In the genomic region with DNA sequence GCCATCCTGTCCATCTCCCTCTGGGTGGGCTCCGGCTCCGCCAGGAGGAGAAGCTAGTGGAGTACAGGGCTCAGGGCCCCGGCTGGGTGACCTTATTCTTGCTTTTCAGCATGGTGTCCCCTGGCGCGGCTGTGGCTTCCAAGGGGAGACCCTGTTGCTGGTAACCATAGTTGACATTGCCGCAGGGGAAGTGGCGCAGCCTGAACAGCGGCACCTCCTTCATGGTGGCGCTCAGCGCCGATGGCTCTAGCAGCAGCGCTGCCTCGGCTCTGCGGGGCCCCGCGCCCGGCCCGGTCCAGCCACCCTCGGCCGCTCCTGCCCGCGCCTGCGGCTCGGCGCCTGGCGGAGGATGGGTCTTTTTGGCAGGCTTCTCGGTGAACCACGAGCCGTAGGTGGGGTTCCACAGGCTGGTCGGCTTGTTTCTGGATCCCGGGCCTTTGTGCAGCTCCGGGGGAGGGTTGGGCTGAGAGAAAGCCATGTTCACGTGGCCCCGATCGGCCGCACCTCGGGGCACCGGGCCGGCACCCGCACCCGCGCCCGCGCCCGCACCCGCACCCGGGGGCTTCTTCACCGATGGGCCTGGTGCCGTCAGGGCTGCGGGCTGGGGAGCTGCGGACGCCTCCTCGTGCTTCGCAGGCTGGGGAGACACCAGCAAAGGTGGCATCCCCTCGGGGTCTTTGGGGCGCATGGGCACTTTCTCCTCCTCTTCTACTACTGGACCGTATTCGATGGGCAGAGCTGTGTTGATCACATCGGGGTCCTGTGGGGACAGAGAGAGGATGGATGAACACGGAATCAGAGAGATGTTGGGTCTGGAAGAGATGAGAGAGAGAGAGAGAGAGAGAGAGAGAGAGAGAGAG, we compare ENCODE assay signal across 8 mouse cellular contexts.
A peak's percentile ranks its signal among the peaks of the same experiment; 100 is the strongest.
DNase-seq lines count a peak whose midpoint lies in the region; ATAC-seq and TF ChIP-seq lines count a peak whose summit lies in the region.

No protein-coding gene starts in this region.

- peak; percentile 25 for DNase-seq in thymus, postnatal 4 days
- DNase-seq in thymus, adult 18-20 months = no peak
- DNase-seq in hindbrain, embryonic 14.5 days (ENCODE audit: low spot score) = peak; percentile 40
- peak; percentile 13 for DNase-seq in limb, embryonic 14.5 days (ENCODE audit: low spot score)
- DNase-seq in thymus, adult 2 months = no peak
- DNase-seq in thymus, postnatal 0 days (ENCODE audit: low spot score) = no peak

- H3K27me3 ChIP-seq in forebrain, embryonic 15.5 days = no peaks in the 10 kb centered on the region
- H3K27me3 ChIP-seq in hindbrain, embryonic 14.5 days (ENCODE audit: control insufficient read depth, insufficient read depth, low read length) = no peaks in the 10 kb centered on the region
- H3K27me3 ChIP-seq in limb, embryonic 14.5 days (ENCODE audit: control insufficient read depth, insufficient read depth, low read length) = no peaks in the 10 kb centered on the region
- H3K27me3 ChIP-seq in neural tube, embryonic 12.5 days (replicated peaks) = no peaks in the 10 kb centered on the region; the same call in 1 of the 2 replicates
- peaks cover 4% of the 10 kb centered on the region; the same call in 1 of the 2 replicates for H3K27me3 ChIP-seq in thymus, adult 2 months (ENCODE audit: control insufficient read depth, insufficient read depth, low read length)

- H3K27ac ChIP-seq in forebrain, embryonic 15.5 days (replicated peaks) = 0 out of 2 replicates have a peak overlapping the region, but pooled peaks have one; percentile 32
- no peak overlapping the region for H3K27ac ChIP-seq in hindbrain, embryonic 14.5 days
- no peak overlapping the region for H3K27ac ChIP-seq in limb, embryonic 14.5 days (replicated peaks; ENCODE audit: low read depth, low read length)
- no peak overlapping the region for H3K27ac ChIP-seq in neural tube, embryonic 12.5 days
- no peak overlapping the region for H3K27ac ChIP-seq in thymus, adult 2 months (ENCODE audit: control insufficient read depth, insufficient read depth, low read length)

- no peak for TF ChIP-seq CTCF in thymus, adult 2 months (IDR thresholded peaks at IDR 0.05; ENCODE audit: borderline replicate concordance, control insufficient read depth, extremely low read depth, insufficient read depth, low read length, poor library complexity)

- peaks cover 3% of the 10 kb centered on the region; the same call in 1 of the 2 replicates for H3K9me3 ChIP-seq in forebrain, embryonic 15.5 days
- no peaks in the 10 kb centered on the region for H3K9me3 ChIP-seq in hindbrain, embryonic 14.5 days (ENCODE audit: control insufficient read depth, low read length)
- no peaks in the 10 kb centered on the region for H3K9me3 ChIP-seq in limb, embryonic 14.5 days (ENCODE audit: control insufficient read depth, low read length)
- H3K9me3 ChIP-seq in neural tube, embryonic 12.5 days = no peaks in the 10 kb centered on the region

- peak; percentile 89 for ATAC-seq in forebrain, embryonic 15.5 days (replicated peaks)
- peak; percentile 46; the same call in 1 of the 2 replicates for ATAC-seq in hindbrain, embryonic 14.5 days (ENCODE audit: low FRiP score)
- ATAC-seq in limb, embryonic 14.5 days (ENCODE audit: low FRiP score, low read depth) = peak; percentile 72
- peak; percentile 84 for ATAC-seq in neural tube, embryonic 12.5 days (ENCODE audit: low FRiP score, low read depth)

- H3K36me3 ChIP-seq in forebrain, embryonic 15.5 days = no peaks in the 10 kb centered on the region
- H3K36me3 ChIP-seq in hindbrain, embryonic 14.5 days (replicated peaks; ENCODE audit: control insufficient read depth, insufficient read depth) = no peaks in the 10 kb centered on the region
- H3K36me3 ChIP-seq in limb, embryonic 14.5 days (ENCODE audit: control insufficient read depth, insufficient read depth, low read length) = no peaks in the 10 kb centered on the region
- no peaks in the 10 kb centered on the region for H3K36me3 ChIP-seq in neural tube, embryonic 12.5 days
- no peaks in the 10 kb centered on the region for H3K36me3 ChIP-seq in thymus, adult 2 months (ENCODE audit: control insufficient read depth, insufficient read depth, low read length)

- peaks cover 5% of the 10 kb centered on the region for H3K4me1 ChIP-seq in forebrain, embryonic 15.5 days
- peaks cover 9% of the 10 kb centered on the region for H3K4me1 ChIP-seq in hindbrain, embryonic 14.5 days (replicated peaks; ENCODE audit: control insufficient read depth, insufficient read depth, low read length)
- peaks cover 5% of the 10 kb centered on the region; the same call in 1 of the 2 replicates for H3K4me1 ChIP-seq in limb, embryonic 14.5 days (ENCODE audit: control insufficient read depth, insufficient read depth, low read length)
- H3K4me1 ChIP-seq in neural tube, embryonic 12.5 days = peaks cover 7% of the 10 kb centered on the region
- no peaks in the 10 kb centered on the region for H3K4me1 ChIP-seq in thymus, adult 2 months (replicated peaks; ENCODE audit: control insufficient read depth, insufficient read depth, low read length)

- peak overlapping the region; percentile 57 for H3K4me3 ChIP-seq in forebrain, embryonic 15.5 days
- peak overlapping the region; percentile 42 for H3K4me3 ChIP-seq in hindbrain, embryonic 14.5 days (replicated peaks; ENCODE audit: low read length)
- peak overlapping the region; percentile 49 for H3K4me3 ChIP-seq in limb, embryonic 14.5 days (replicated peaks; ENCODE audit: low read length)
- peak overlapping the region; percentile 46 for H3K4me3 ChIP-seq in neural tube, embryonic 12.5 days
- no peak overlapping the region for H3K4me3 ChIP-seq in thymus, adult 2 months (ENCODE audit: control insufficient read depth, insufficient read depth, low read length)

- 6% methylated on average over 57 of the region's 60 CpGs for WGBS in forebrain, embryonic 15.5 days
- 5% methylated on average over 60 of the region's 60 CpGs for WGBS in hindbrain, embryonic 14.5 days
- WGBS in limb, embryonic 14.5 days = 7% methylated on average over 60 of the region's 60 CpGs
- 7% methylated on average over 60 of the region's 60 CpGs for WGBS in neural tube, embryonic 12.5 days
- WGBS in thymus, adult 2 months = 9% methylated on average over 60 of the region's 60 CpGs

- no peak for TF ChIP-seq POLR2A in limb, embryonic 14.5 days (IDR thresholded peaks at IDR 0.05; ENCODE audit: borderline replicate concordance, extremely low read depth, insufficient read depth, insufficient read length)
- no peak for TF ChIP-seq POLR2A in thymus, adult 2 months (IDR thresholded peaks at IDR 0.05; ENCODE audit: control insufficient read depth, extremely low read depth, insufficient read depth, low read length, poor library complexity)

- peak overlapping the region; percentile 94 for H3K4me2 ChIP-seq in forebrain, embryonic 15.5 days (replicated peaks)
- peak overlapping the region; percentile 85 for H3K4me2 ChIP-seq in hindbrain, embryonic 14.5 days (replicated peaks)
- peak overlapping the region; percentile 93 for H3K4me2 ChIP-seq in limb, embryonic 14.5 days (replicated peaks; ENCODE audit: low read depth, low read length, severe bottlenecking)
- H3K4me2 ChIP-seq in neural tube, embryonic 12.5 days (replicated peaks) = peak overlapping the region; percentile 90

- H3K9ac ChIP-seq in forebrain, embryonic 15.5 days (replicated peaks) = peak overlapping the region; percentile 63
- peak overlapping the region; percentile 69 for H3K9ac ChIP-seq in hindbrain, embryonic 14.5 days
- peak overlapping the region; percentile 82 for H3K9ac ChIP-seq in limb, embryonic 14.5 days (ENCODE audit: low read depth, low read length, severe bottlenecking)
- H3K9ac ChIP-seq in neural tube, embryonic 12.5 days = peak overlapping the region; percentile 70

Comparison
In these comparisons a context has a peak if more than half of its experiments do, and no peak if none do; other contexts are left out.
1. DNase-seq: peak in thymus, postnatal 4 days (single experiment), hindbrain, embryonic 14.5 days (single experiment) and limb, embryonic 14.5 days (single experiment); none in thymus, adult 18-20 months (0 of 2), thymus, adult 2 months (single experiment) and thymus, postnatal 0 days (single experiment).
2. Peak in every context shown above with its lines, with median percentiles within 50 percentile points of each other: ATAC-seq, H3K4me2 ChIP-seq and H3K9ac ChIP-seq.